Mouse (Mus musculus): ENCODE measurements around the gene Bco1.

- TF ChIP-seq CTCF (IDR thresholded peaks at IDR 0.05; ENCODE audit: borderline replicate concordance, insufficient read depth, low read length) (no peak), POLR2A (IDR thresholded peaks at IDR 0.05; ENCODE audit: low read depth, low read length) (no peak)
These were observed 46.2 kb upstream of the Bco1 start for GRCm38 (mm10) chr8:117049444-117049843.

Measured in embryonic fibroblast, embryonic 13.5 days (primary cell).